Mouse (Mus musculus) liver, adult 2 months (tissue): ENCODE results near the gene Ctsd.

Experiments used
- CTCF ChIP-seq: fragments of 200-500 bp; IDR thresholded peaks from 2 replicates; pipeline ENCODE4 v1.5.1; 2011; ENCODE audit warnings: low read depth, low read length, control low read depth
- POLR2A ChIP-seq: fragments of 200-500 bp; IDR thresholded peaks from 2 replicates; pipeline ENCODE4 v1.6.1; 2011; ENCODE audit warnings: low read length, control low read depth; ENCODE audit not compliant: insufficient read depth; ENCODE audit errors: extremely low read depth

- TF ChIP-seq CTCF (no peak), POLR2A (no peak)
These were observed 360 bp upstream of the Ctsd start for GRCm38 (mm10) chr7:142388198-142388597.
